Mouse (Mus musculus): ENCODE data around the gene Gm17387. TPM values are rescaled to one million over a fixed set of nuclear protein-coding genes. Genes with fewer than 3 reads are reported as not detected.
"Not testable (repeated sequence)": the region's sequence is repeated elsewhere in the genome, so short reads cannot be mapped to it uniquely, and the experiment has no call there.

Gene Gm17387
- polyA plus RNA-seq, 1 experiment from 2014 or later, result not detected

DNA sequence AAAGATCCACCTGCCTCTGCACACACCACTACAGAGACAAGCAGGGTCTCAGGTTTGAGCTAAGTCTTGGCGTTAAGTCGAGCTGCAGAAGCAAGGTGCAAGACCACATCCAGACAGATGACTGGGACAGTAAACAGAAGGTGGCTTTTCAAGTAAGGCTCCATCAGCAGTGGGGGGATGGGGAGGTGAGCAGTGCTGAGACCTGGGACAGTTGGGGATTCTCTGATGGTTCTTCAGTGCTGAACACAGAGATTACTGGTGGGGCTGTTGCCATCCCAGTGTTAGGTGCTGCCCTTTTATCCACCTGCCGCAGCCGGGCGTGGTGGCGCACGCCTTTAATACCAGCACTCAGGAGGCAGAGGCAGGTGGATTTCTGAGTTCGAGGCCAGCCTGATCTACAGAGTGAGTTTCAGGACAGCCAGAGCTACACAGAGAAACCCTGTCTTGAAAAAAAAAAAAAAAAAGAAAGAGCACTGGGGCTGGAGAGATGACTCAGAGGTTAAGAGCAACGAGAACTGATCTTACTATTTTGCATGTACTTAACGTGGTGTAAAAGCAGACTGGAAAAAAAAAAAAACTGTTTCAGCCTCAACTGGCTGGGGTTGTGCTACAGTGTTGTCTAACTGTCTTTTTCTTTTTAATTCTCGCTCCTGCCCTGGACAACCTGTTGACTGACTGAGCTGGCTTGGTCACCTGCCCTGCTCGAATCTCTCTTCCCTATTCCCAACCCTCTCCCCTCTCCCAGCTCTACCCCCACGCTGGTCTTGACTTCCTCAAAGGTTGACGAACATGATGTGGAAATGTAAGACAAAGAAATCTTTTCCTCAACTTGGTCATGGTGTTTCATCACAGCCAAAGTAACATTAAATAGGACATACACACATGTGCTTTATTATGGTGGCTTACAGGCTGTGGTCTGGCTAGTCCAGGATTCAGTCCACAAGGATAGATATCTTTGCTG lies 7.2 kb upstream of the Gm17387 start:
- H3K9ac ChIP-seq, result no peak overlapping the region
- no peak overlapping the region for H3K4me3 ChIP-seq
- 88% methylated on average over 14 of the region's 14 CpGs for WGBS
- H3K27ac ChIP-seq, result no peak overlapping the region
- H3K9me3 ChIP-seq, result no peaks in the 10 kb centered on the region
- no peaks in the 10 kb centered on the region for H3K36me3 ChIP-seq
- H3K4me2 ChIP-seq, result no peak overlapping the region
- no peak for ATAC-seq (ENCODE audit: low FRiP score)
- H3K4me1 ChIP-seq (replicated peaks), result peaks cover 13% of the 10 kb centered on the region; the same call in 1 of the 2 replicates
- no peaks in the 10 kb centered on the region for H3K27me3 ChIP-seq

GRCm38 (mm10) chr7:141024865-141025838 lies 3.8 kb upstream of the Gm17387 start:
- H3K9me3 ChIP-seq, result no peaks in the 10 kb centered on the region
- 0 out of 2 replicates have a peak overlapping the region, but pooled peaks have one; percentile 9 for H3K4me2 ChIP-seq
- H3K36me3 ChIP-seq, result no peaks in the 10 kb centered on the region
- WGBS, result 16% methylated on average over 5 of the region's 6 CpGs
- H3K4me1 ChIP-seq (replicated peaks), result peaks cover 13% of the 10 kb centered on the region; the same call in 1 of the 2 replicates
- peak; percentile 80 for ATAC-seq (ENCODE audit: low FRiP score)
- no peak overlapping the region for H3K4me3 ChIP-seq
- H3K27me3 ChIP-seq, result no peaks in the 10 kb centered on the region
- no peak overlapping the region for H3K9ac ChIP-seq
- H3K27ac ChIP-seq, result peak overlapping the region; percentile 80

- Histone ChIP-seq H3K4me1 (replicated peaks) (peaks cover 13% of the 10 kb centered on the region; the same call in 1 of the 2 replicates), H3K27me3 (no peaks in the 10 kb centered on the region), H3K9me3 (no peaks in the 10 kb centered on the region), H3K36me3 (no peaks in the 10 kb centered on the region), H3K9ac (no peak overlapping the region), H3K27ac (peak overlapping the region; percentile 80), H3K4me3 (no peak overlapping the region), H3K4me2 (no peak overlapping the region)
- no peak for ATAC-seq (ENCODE audit: low FRiP score)
- WGBS, result 17% methylated on average over 6 of the region's 6 CpGs
Measured at GRCm38 (mm10) chr7:141026097-141026739, 2.7 kb upstream of the Gm17387 start.

- no peak overlapping the region for H3K4me2 ChIP-seq
- no peak overlapping the region for H3K9ac ChIP-seq
- H3K4me3 ChIP-seq, result no peak overlapping the region
- peak overlapping the region; percentile 80 for H3K27ac ChIP-seq
- H3K4me1 ChIP-seq (replicated peaks), result peaks cover 13% of the 10 kb centered on the region; the same call in 1 of the 2 replicates
- H3K27me3 ChIP-seq, result no peaks in the 10 kb centered on the region
- no peak; the same call in 1 of the 2 replicates for ATAC-seq (ENCODE audit: low FRiP score)
- H3K36me3 ChIP-seq, result no peaks in the 10 kb centered on the region
- H3K9me3 ChIP-seq, result no peaks in the 10 kb centered on the region
- 39% methylated on average over 5 of the region's 5 CpGs for WGBS
Measured at GRCm38 (mm10) chr7:141026740-141027098, 2.2 kb upstream of the Gm17387 start.

DNA sequence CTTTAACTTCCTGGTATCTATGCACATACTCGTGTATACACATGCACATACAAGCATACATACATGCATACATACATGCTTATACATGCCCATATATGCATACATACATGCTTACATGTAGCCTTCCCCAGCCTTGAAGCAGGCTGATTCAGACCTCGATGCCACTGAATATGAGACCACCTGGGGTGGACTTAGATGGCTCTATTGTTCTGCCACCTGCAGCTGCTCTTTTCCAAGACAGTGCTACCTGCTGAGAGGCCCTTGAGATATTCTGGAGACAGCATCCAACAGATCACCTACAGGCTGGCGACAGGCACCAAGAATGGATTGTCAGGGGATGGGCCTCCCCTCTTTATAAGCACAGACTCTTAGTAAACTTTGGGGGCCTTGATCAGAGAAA lies 1.5 kb downstream of the Gm17387 start:
- peaks cover 11% of the 10 kb centered on the region; the same call in 1 of the 2 replicates for H3K4me1 ChIP-seq (replicated peaks)
- WGBS, result 47% methylated on average over 3 of the region's 3 CpGs
- no peak overlapping the region for H3K4me3 ChIP-seq
- H3K36me3 ChIP-seq, result no peaks in the 10 kb centered on the region
- no peak overlapping the region for H3K9ac ChIP-seq
- no peak overlapping the region for H3K4me2 ChIP-seq
- H3K27me3 ChIP-seq, result no peaks in the 10 kb centered on the region
- ATAC-seq (ENCODE audit: low FRiP score), result no peak
- H3K9me3 ChIP-seq, result no peaks in the 10 kb centered on the region
- H3K27ac ChIP-seq, result no peak overlapping the region

DNA sequence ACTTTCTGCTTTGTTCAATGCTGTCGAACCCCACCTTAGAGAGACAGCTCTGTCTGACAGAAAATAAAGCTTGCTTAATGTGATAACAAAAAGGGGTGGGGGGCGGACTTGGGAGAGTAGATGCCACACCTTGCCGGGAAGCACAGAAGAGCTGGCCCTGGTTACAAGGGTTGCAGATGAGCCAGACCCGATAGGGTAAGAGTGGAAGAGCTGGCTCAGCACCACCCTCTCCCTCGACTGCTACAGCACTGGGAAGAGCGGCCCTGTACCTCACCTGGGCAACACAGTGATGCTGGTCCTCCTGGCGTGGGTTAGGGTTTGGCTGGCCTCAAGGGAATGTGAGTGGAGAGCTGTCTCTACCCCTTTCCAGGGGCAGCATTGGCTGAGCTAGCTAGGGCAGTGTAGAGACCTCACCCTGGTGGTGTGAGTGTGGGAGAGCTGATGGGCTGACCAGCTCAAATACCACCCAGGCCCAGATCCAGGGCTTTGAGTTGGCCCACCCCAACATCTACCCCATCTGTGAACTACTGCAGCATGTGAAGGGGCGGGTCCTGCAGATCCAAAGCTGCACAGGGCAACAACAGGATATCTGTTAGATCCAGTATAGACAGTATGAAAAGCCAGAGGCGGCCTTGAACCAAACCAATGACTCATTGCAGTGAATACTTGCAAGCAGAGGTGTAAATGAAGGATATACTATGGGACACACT lies 3.7 kb downstream of the Gm17387 start:
- Histone ChIP-seq H3K27me3 (no peaks in the 10 kb centered on the region), H3K4me1 (replicated peaks) (no peaks in the 10 kb centered on the region), H3K9ac (no peak overlapping the region), H3K4me3 (no peak overlapping the region), H3K27ac (no peak overlapping the region), H3K9me3 (no peaks in the 10 kb centered on the region), H3K36me3 (no peaks in the 10 kb centered on the region), H3K4me2 (no peak overlapping the region)
- WGBS, result 85% methylated on average over 9 of the region's 9 CpGs
- no peak for ATAC-seq (ENCODE audit: low FRiP score)

GRCm38 (mm10) chr7:141036624-141037023 lies 7.7 kb downstream of the Gm17387 start:
- WGBS, result 89% methylated on average over 1 of the region's 2 CpGs
- not testable (repeated sequence) for ATAC-seq (ENCODE audit: low FRiP score)

DNA sequence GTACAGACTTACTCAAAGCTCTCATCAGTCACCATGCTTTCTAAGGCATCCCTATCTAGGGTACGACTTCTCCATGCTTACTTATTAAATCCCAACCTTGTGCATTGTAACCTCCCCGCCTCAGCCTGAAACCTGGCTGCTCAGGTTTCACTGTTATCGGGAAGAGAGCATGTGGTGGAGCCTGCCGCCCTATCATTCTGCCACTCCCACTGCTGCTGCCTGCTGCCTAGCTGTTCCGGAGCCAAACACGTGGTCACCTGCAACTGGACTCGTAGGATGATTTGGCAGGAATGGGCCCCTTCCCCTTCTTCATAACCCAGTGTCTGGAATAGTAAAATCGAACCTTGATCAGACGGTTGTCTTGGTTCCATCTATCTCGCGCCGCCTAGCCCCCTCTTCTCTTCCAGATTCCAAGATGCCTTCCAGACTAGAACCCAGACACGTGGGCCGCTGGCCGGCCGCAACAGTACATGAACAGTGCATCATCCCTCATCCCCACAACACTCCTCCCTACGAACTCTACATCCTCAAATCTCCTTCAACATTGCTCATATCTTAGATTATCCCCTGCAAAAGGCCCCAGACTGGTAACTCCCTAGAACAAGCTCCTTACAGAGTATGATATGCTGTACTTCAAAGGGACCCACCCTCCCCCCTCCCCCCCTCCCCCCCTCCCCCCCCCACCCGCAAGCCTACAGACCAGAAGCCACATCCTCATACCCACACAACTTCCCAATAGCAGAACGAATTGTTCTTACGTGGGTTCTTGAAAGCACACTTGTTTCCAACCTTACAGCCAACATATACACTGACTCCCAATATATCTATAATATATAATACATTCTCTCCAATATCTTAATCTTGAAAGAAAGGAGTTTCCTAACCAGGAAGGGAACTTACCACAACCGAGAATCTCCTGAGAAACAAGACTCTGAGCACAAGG lies 9.4 kb downstream of the Gm17387 start:
- H3K27me3 ChIP-seq, result no peaks in the 10 kb centered on the region
- no peak overlapping the region for H3K27ac ChIP-seq
- no peak overlapping the region for H3K9ac ChIP-seq
- no peaks in the 10 kb centered on the region for H3K36me3 ChIP-seq
- no peaks in the 10 kb centered on the region for H3K4me1 ChIP-seq (replicated peaks)
- 86% methylated on average over 20 of the region's 21 CpGs for WGBS
- no peak overlapping the region for H3K4me2 ChIP-seq
- no peaks in the 10 kb centered on the region for H3K9me3 ChIP-seq
- H3K4me3 ChIP-seq, result no peak overlapping the region
- no peak for ATAC-seq (ENCODE audit: low FRiP score)

More at GRCm38 (mm10) chr7:141036624-141037023, 7.7 kb downstream of the Gm17387 start:
- H3K9me3 ChIP-seq; H3K4me3 ChIP-seq; H3K27me3 ChIP-seq; H3K36me3 ChIP-seq; H3K4me1 ChIP-seq (replicated peaks); H3K27ac ChIP-seq; H3K9ac ChIP-seq; H3K4me2 ChIP-seq: not testable (repeated sequence)

GRCm38 (mm10) chr7:141039386-141040107 lies 10.6 kb downstream of the Gm17387 start:
- Histone ChIP-seq H3K4me3 (no peak overlapping the region), H3K9me3 (no peaks in the 10 kb centered on the region), H3K4me2 (no peak overlapping the region), H3K27ac (no peak overlapping the region), H3K9ac (no peak overlapping the region), H3K4me1 (replicated peaks) (no peaks in the 10 kb centered on the region), H3K27me3 (no peaks in the 10 kb centered on the region), H3K36me3 (no peaks in the 10 kb centered on the region)
- ATAC-seq (ENCODE audit: low FRiP score), result no peak
- 92% methylated on average over 4 of the region's 4 CpGs for WGBS

All from hindbrain, embryonic 13.5 days (tissue).